Mouse (Mus musculus) thymus, adult 2 months (tissue): ENCODE data around the gene Gse1.

Experiments
- CTCF ChIP-seq: fragments of 200-500 bp; IDR thresholded peaks from 2 replicates; pipeline ENCODE4 v1.5.1; 2012; ENCODE audit warnings: mild to moderate bottlenecking, control low read depth, low read length, moderate library complexity, borderline replicate concordance; ENCODE audit not compliant: control insufficient read depth, poor library complexity, insufficient read depth; ENCODE audit errors: extremely low read depth
- POLR2A ChIP-seq: fragments of 200-500 bp; IDR thresholded peaks from 2 replicates; pipeline ENCODE4 v1.6.1; 2012; ENCODE audit warnings: mild to moderate bottlenecking, low read length, control low read depth, moderate library complexity; ENCODE audit not compliant: control insufficient read depth, poor library complexity, insufficient read depth; ENCODE audit errors: extremely low read depth

DNA sequence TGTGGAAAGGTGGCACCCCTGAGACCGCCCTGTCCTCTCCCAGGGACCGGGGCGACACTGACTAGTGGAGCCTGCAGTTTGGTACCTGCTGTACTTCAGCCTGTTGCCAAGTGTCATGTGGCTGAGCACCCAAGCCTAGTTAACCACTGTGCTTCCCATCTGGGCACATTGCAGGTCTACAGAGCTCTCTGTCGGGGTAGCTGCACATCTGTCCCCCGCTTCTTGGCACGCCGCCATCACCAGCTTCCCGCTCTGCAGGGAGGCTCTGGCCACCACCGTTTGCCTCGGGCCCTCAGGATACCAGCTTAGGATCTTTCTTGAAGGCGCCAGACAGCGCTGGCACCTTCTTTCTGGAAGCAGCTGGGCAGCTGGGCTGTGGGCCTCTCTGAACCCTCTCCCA lies 6.2 kb downstream of the Gse1 start:
- TF ChIP-seq CTCF (no peak), POLR2A (no peak)
